Mouse (Mus musculus) erythroblast, adult 5-6 weeks (primary cell): ENCODE results near the gene Gm6096. TPM values are rescaled to one million over a fixed set of nuclear protein-coding genes. Genes with fewer than 3 reads are reported as not detected.

Experiments used
- ATAC-seq: replicated peaks from 2 replicates; pipeline ENCODE4 v1.8.0; 2016; ENCODE audit warnings: moderate number of reproducible peaks, mild to moderate bottlenecking, moderate TSS enrichment, inconsistent platforms; ENCODE audit not compliant: poor library complexity, low FRiP score, severe bottlenecking
- total RNA-seq, 2 experiments: library from RNA; stranded (forward) in 1 of 2; stranded (reverse) in 1 of 2; fragments of 150-400 nt in 1 of 2; fragments of 200-764, 138-1000 nt in 1 of 2; gene quantifications; 2 replicates each; pipeline versions ENCODE4 v1.2.3 to v1.2.4; 2015 to 2017; ENCODE audit warnings: low replicate concordance in 2 of 2

Gm6096 gene
- total RNA-seq, 2 experiments from 2014 or later: not detected

DNA sequence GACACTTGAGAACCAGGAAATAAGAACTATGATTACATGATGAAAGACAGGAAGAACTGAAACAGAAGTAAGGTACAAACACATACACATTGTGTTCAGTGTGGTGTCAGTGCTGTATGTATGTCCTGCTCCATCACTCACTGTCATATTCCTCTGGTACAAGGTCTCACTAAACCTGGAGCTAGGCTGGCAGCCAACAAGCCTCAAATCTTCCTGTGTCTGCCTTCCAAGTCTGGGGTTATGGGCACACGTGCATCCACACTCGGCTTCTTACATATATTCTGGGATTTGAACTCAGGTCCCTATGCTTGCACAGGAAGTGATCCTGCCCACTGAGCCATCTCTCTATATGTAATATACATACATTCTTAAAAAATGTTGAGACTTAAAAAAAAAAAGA is 41.8 kb downstream of the Gm6096 start:
- ATAC-seq: no peak

DNA sequence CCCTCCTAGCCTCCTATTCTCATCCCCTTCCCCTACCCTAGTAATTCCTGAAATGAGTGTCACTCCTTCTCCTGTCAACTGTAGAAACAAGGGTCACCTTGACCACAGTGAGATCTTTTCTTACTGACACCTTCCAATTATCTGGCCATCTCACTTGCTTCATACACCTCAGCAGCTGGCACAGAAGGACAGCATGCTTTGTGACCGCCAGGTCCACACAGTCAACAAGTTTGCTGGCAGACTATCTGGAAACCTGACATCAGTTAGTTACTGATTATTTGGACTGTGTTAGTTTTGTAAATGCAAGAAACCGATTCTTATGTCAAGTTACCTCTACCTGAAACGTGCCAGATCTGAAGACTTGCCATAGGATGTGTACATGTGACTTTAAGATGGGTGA is 45.3 kb downstream of the Gm6096 start:
- ATAC-seq: no peak

DNA sequence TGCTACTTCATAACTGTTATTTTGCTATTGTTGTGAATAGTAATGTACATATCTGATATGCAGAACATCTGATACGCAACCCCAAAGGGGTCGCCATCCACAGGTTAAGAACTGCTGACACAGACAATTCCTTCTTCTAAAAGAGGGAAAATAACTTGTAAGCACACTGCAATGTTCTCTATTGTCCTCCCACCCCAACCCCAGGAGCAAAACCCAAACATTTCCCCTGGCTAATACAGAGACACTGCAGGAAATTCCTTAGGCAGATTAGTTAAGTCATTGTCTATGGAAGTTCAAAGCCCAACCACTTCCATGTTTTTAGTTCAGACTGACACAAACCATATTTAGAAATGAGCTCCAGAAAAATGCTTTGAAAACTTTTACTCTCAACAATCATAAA is 48.0 kb downstream of the Gm6096 start:
- no peak for ATAC-seq

Other genes starting within 250 kb of the Gm6096 start
- gene Scgb2b27, start 237.1 kb upstream of the Gm6096 start, total RNA-seq (2015; ENCODE audit: low replicate concordance): 1.5 TPM in 1 of 2 replicates, not detected in the other
- not detected in 2 replicates for gene Scgb2b27, start 237.1 kb upstream of the Gm6096 start, total RNA-seq (2017; ENCODE audit: low replicate concordance)
- not detected in 2 replicates for gene Scgb1b27, start 229.6 kb upstream of the Gm6096 start, total RNA-seq (2015; ENCODE audit: low replicate concordance)
- gene Scgb1b27, start 229.6 kb upstream of the Gm6096 start, total RNA-seq (2017; ENCODE audit: low replicate concordance): not detected in 2 replicates
- not detected in 2 replicates for gene Scgb1b30, start 155.6 kb upstream of the Gm6096 start, total RNA-seq (2015; ENCODE audit: low replicate concordance)
- gene Scgb1b30, start 155.6 kb upstream of the Gm6096 start, total RNA-seq (2017; ENCODE audit: low replicate concordance): not detected in 2 replicates
- gene Wtip, start 117.8 kb upstream of the Gm6096 start, total RNA-seq (2015; ENCODE audit: low replicate concordance): not detected in 2 replicates
- gene Wtip, start 117.8 kb upstream of the Gm6096 start, total RNA-seq (2017; ENCODE audit: low replicate concordance): not detected in 2 replicates
- 35.2 and 65.0 TPM in 2 replicates for gene Uba2, start 81.4 kb upstream of the Gm6096 start, total RNA-seq (2015; ENCODE audit: low replicate concordance)
- 49.3 and 70.3 TPM in 2 replicates for gene Uba2, start 81.4 kb upstream of the Gm6096 start, total RNA-seq (2017; ENCODE audit: low replicate concordance)
- 9.0 and 11.5 TPM in 2 replicates for gene Pdcd2l, start 54.4 kb upstream of the Gm6096 start, total RNA-seq (2015; ENCODE audit: low replicate concordance)
- 1.7 and 5.0 TPM in 2 replicates for gene Pdcd2l, start 54.4 kb upstream of the Gm6096 start, total RNA-seq (2017; ENCODE audit: low replicate concordance)
- 159 and 310 TPM in 2 replicates for gene Gpi1, start 20.7 kb upstream of the Gm6096 start, total RNA-seq (2015; ENCODE audit: low replicate concordance)
- gene Gpi1, start 20.7 kb upstream of the Gm6096 start, total RNA-seq (2017; ENCODE audit: low replicate concordance): 142 and 199 TPM in 2 replicates
- gene 4931406P16Rik, start 62.5 kb downstream of the Gm6096 start, total RNA-seq (2015; ENCODE audit: low replicate concordance): 148 and 159 TPM in 2 replicates
- gene 4931406P16Rik, start 62.5 kb downstream of the Gm6096 start, total RNA-seq (2017; ENCODE audit: low replicate concordance): 140 and 157 TPM in 2 replicates
- 54.0 and 54.3 TPM in 2 replicates for gene Lsm14a, start 142.3 kb downstream of the Gm6096 start, total RNA-seq (2015; ENCODE audit: low replicate concordance)
- gene Lsm14a, start 142.3 kb downstream of the Gm6096 start, total RNA-seq (2017; ENCODE audit: low replicate concordance): 52.1 and 84.2 TPM in 2 replicates